Mouse (Mus musculus) limb, embryonic 14.5 days (tissue): ENCODE results near the gene Hk3. TPM values are rescaled to one million over a fixed set of nuclear protein-coding genes. Genes with fewer than 3 reads are reported as not detected.

Experiments used
- ATAC-seq: fragments of 200-750 bp; cut with Nextera tagmentation; 2 replicates; pipeline ENCODE4 v1.8.0; 2017; ENCODE audit warnings: low read depth, moderate number of reproducible peaks, moderate TSS enrichment; ENCODE audit not compliant: low FRiP score
- DNase-seq: peaks from one replicate; pipeline ENCODE4 v3.0.0-alpha.2; 2015; ENCODE audit warnings: low spot score
- H3K27ac ChIP-seq: fragments of 300-500 bp; sonication (generic); replicated peaks from 2 replicates; pipeline ENCODE4 v1.5.1; 2014; ENCODE audit warnings: low read depth, mild to moderate bottlenecking, low read length, moderate library complexity, mixed read lengths
- H3K27me3 ChIP-seq: fragments of 300-500 bp; sonication (generic); 2 replicates; pipeline ENCODE4 v1.6.1; 2014; ENCODE audit warnings: low read length, mixed read lengths; ENCODE audit not compliant: control insufficient read depth, insufficient read depth
- H3K36me3 ChIP-seq: fragments of 300-500 bp; sonication (generic); 2 replicates; pipeline ENCODE4 v1.6.1; 2014; ENCODE audit warnings: mild to moderate bottlenecking, low read length, moderate library complexity, mixed read lengths; ENCODE audit not compliant: control insufficient read depth, insufficient read depth
- H3K4me1 ChIP-seq: fragments of 300-500 bp; sonication (generic); 2 replicates; pipeline ENCODE4 v1.6.1; 2014; ENCODE audit warnings: antibody characterized with exemption, low read length, mixed read lengths; ENCODE audit not compliant: control insufficient read depth, insufficient read depth
- H3K4me2 ChIP-seq: fragments of 300-500 bp; sonication (generic); replicated peaks from 2 replicates; pipeline ENCODE4 v1.6.1; 2014; ENCODE audit warnings: low read depth, mild to moderate bottlenecking, low read length, moderate library complexity; ENCODE audit not compliant: severe bottlenecking
- H3K4me3 ChIP-seq: fragments of 300-500 bp; sonication (generic); replicated peaks from 2 replicates; pipeline ENCODE4 v1.5.1; 2014; ENCODE audit warnings: low read length
- H3K9ac ChIP-seq: fragments of 300-500 bp; sonication (generic); 2 replicates; pipeline ENCODE4 v1.6.1; 2014; ENCODE audit warnings: mild to moderate bottlenecking, low read depth, low read length, moderate library complexity; ENCODE audit not compliant: severe bottlenecking
- H3K9me3 ChIP-seq: fragments of 300-500 bp; sonication (generic); 2 replicates; pipeline ENCODE4 v1.6.1; 2016; ENCODE audit warnings: low read length; ENCODE audit not compliant: control insufficient read depth
- POLR2A ChIP-seq: fragments of 200-500 bp; IDR thresholded peaks from 2 replicates; pipeline ENCODE4 v1.8.0; 2012; ENCODE audit warnings: inconsistent platforms, mild to moderate bottlenecking, moderate library complexity, borderline replicate concordance; ENCODE audit not compliant: insufficient read depth, insufficient read length; ENCODE audit errors: extremely low read depth
- WGBS: fragments of 180-500 bp; shearing (Covaris S2); extraction: QIAGEN DNeasy Blood & Tissue Kit; methylation state at CpG from one replicate; pipeline ENCODE4 v1.1.7; 2014; 5-methylcytosine and 5-hydroxymethylcytosine counted together
- polyA plus RNA-seq, 2 experiments: library from polyadenylated mRNA; depleted of rRNA in 1 of 2; stranded (reverse) in 1 of 2; unstranded in 1 of 2; fragments of >200 nt; fragmentation: Nextera tagmentation in 1 of 2; extraction: Ambion mirVana in 1 of 2; gene quantifications; 2 replicates each; pipeline versions ENCODE4 v1.2.1 to v1.2.3; 2012 to 2014

The Hk3 gene
- polyA plus RNA-seq, 2 experiments, result 1.5 to 1.7 TPM

DNA sequence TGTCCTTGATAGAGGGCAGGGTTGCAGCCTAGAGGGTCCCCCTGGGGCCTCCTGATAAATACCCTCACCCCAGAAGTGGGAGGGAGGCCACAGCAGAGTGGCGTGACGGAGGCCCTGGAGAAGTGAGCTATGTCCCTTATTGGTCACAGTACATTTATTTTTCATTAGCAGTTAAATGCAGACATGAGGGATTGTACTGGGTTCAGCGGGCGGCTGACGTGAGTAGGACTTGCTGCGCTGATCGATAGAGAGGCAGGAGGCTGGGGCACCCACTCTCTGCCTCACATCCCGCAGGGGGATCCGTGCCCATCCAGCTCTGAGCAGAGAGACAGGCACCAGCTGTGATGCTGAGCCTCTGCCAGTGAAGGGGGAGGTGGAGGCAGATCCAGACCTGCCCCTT is 33.8 kb downstream of the Hk3 start:
- no peak overlapping the region for H3K4me3 ChIP-seq
- WGBS, result 71% methylated on average over 9 of the region's 9 CpGs
- H3K9ac ChIP-seq, result no peak overlapping the region
- DNase-seq (no peak), ATAC-seq (no peak)
- H3K27me3 ChIP-seq, result no peaks in the 10 kb centered on the region
- H3K27ac ChIP-seq, result no peak overlapping the region
- H3K36me3 ChIP-seq, result no peaks in the 10 kb centered on the region
- TF ChIP-seq POLR2A, result no peak
- no peaks in the 10 kb centered on the region for H3K4me1 ChIP-seq
- H3K4me2 ChIP-seq, result no peak overlapping the region
- no peaks in the 10 kb centered on the region for H3K9me3 ChIP-seq

DNA sequence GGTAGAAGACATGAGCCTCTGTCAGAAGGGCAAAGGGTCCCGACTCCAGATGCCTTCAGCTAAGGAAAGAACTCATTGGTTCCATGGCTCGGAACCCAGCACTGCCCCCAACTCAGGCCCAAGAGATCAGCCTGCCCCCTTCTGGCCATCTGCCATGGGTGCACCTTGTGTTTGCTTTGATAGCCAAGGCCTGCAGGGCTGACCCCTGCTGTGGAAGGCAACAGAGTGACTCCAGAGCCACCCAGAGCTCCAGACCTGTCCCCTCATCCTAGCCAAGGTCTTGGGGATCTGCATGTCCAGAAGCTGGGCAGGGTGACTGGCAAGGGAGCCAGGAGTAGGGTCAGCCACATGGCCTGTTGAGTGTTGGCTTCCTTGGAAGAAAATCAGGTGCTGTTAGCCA is 37.6 kb downstream of the Hk3 start:
- no peak for TF ChIP-seq POLR2A
- Histone ChIP-seq H3K27ac (no peak overlapping the region), H3K9ac (no peak overlapping the region), H3K4me3 (no peak overlapping the region), H3K4me2 (no peak overlapping the region), H3K36me3 (no peaks in the 10 kb centered on the region), H3K4me1 (no peaks in the 10 kb centered on the region), H3K9me3 (no peaks in the 10 kb centered on the region), H3K27me3 (no peaks in the 10 kb centered on the region; the same call in 1 of the 2 replicates)
- 60% methylated on average over 2 of the region's 2 CpGs for WGBS
- ATAC-seq, result no peak
- DNase-seq, result no peak

DNA sequence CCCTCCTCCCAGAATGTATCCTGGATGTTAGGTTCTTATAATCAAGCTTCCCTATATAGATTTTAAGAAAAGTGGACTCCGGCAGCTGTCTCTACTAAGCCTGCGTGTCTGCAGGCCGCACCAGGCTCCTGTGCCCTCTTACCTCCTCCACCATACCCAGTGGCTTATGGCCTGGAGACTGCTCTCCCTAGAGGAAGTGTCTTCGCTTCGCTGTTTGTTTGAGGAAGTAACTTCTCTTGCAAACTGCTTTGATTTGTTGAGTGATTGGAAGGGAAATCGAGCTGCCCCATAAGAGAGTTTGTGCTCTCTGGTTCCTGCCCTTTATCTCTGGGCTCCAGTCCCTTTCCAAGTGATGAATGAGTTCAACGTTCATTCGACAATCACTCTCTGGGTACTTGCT is 38.2 kb downstream of the Hk3 start:
- DNase-seq (no peak), ATAC-seq (no peak)
- Histone ChIP-seq H3K4me2 (no peak overlapping the region), H3K9ac (no peak overlapping the region), H3K4me3 (no peak overlapping the region), H3K4me1 (no peaks in the 10 kb centered on the region), H3K27ac (no peak overlapping the region), H3K27me3 (no peaks in the 10 kb centered on the region; the same call in 1 of the 2 replicates), H3K9me3 (no peaks in the 10 kb centered on the region), H3K36me3 (no peaks in the 10 kb centered on the region)
- WGBS, result 83% methylated on average over 8 of the region's 8 CpGs
- no peak for TF ChIP-seq POLR2A

DNA sequence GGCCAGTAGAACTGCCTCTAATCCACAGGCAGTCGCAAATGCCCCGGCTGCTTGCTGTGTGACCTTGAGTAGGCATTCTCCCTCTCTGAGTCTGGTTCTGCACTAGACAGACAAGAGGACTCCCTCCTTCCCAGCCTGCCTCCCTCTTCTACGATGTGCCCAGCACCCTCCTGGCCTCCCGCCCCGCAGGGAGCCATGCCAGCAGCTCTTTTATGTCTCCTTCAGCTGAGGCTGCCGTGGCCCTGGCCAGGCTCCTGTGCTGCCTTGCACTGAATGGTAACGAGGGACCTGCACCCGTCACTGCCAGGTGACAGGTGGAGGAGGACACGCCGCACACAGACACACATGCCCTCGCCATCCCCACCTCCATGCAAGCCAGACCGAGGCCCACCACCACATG is 40.2 kb downstream of the Hk3 start:
- Histone ChIP-seq H3K4me1 (no peaks in the 10 kb centered on the region), H3K27me3 (no peaks in the 10 kb centered on the region; the same call in 1 of the 2 replicates), H3K36me3 (no peaks in the 10 kb centered on the region), H3K27ac (no peak overlapping the region), H3K9ac (no peak overlapping the region), H3K9me3 (no peaks in the 10 kb centered on the region), H3K4me2 (no peak overlapping the region), H3K4me3 (no peak overlapping the region)
- WGBS, result 43% methylated on average over 12 of the region's 12 CpGs
- ATAC-seq, result no peak
- TF ChIP-seq POLR2A, result no peak
- no peak for DNase-seq

DNA sequence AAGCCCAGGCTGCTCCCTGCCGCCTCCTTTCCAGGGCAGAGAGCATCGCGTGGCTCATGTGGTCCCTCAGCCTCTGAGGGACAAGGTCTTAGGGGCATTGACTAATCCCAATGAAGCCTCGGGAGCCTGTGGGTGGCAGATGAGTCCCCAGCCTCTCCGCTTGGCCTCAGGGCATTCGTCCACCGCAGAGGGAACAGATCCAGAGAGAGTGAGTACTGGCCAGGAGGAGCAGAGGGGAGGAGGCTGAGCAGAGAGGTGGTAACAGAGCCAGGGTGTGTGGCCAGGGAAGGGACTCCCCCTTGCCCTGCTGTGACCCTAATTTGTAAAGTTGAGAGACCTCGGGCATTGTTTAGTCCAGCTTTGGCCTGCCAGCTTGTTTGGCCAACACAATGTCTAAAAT is 42.4 kb downstream of the Hk3 start:
- no peaks in the 10 kb centered on the region for H3K9me3 ChIP-seq
- no peak overlapping the region for H3K9ac ChIP-seq
- no peak for TF ChIP-seq POLR2A
- H3K36me3 ChIP-seq, result no peaks in the 10 kb centered on the region
- no peaks in the 10 kb centered on the region; the same call in 1 of the 2 replicates for H3K27me3 ChIP-seq
- no peaks in the 10 kb centered on the region for H3K4me1 ChIP-seq
- ATAC-seq, result no peak
- no peak for DNase-seq
- H3K27ac ChIP-seq, result no peak overlapping the region
- no peak overlapping the region for H3K4me3 ChIP-seq
- WGBS, result 56% methylated on average over 8 of the region's 8 CpGs
- H3K4me2 ChIP-seq, result no peak overlapping the region

DNA sequence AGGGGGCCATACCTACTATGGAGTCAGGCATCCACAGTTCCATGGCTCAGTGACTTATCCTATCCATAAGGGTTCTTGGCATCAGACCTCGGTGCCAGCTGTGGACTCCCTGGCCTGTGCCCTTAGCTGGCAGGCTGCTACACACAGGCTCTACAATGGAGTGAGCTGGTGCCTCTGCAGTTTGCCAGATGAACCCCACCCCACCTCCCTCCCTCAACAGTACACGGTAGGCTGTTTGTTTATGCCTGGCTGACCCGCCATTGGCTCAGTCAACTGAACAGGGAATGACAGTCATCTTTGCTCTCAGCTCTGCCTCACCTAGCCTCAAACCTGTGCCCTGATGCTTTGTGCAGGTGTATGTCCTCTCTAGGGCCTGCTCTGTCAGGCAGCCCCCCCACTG is 45.6 kb downstream of the Hk3 start:
- ATAC-seq (no peak), DNase-seq (no peak)
- H3K27ac ChIP-seq, result no peak overlapping the region
- no peak overlapping the region for H3K9ac ChIP-seq
- H3K36me3 ChIP-seq, result no peaks in the 10 kb centered on the region
- H3K4me1 ChIP-seq, result no peaks in the 10 kb centered on the region
- no peaks in the 10 kb centered on the region; the same call in 1 of the 2 replicates for H3K27me3 ChIP-seq
- H3K4me2 ChIP-seq, result no peak overlapping the region
- WGBS, result 79% methylated on average over 3 of the region's 3 CpGs
- TF ChIP-seq POLR2A, result no peak
- H3K9me3 ChIP-seq, result no peaks in the 10 kb centered on the region
- no peak overlapping the region for H3K4me3 ChIP-seq
